Mouse (Mus musculus): ENCODE measurements at regions not wholly inside any gene's neighbourhood (a gene's known extent, or its start where the extent isn't known, plus 50 kb on each side); places are given as distances from the start of the nearest gene placed in this dataset.

GRCm38 (mm10) chr7:82970599-82970998 is 103.5 kb downstream of the Mex3b start:
- Histone ChIP-seq H3K4me3 (ENCODE audit: insufficient read depth, low read length) (no peak overlapping the region), H3K4me1 (ENCODE audit: control insufficient read depth, insufficient read depth, low read length) (no peaks in the 10 kb centered on the region; the same call in 1 of the 2 replicates), H3K27ac (ENCODE audit: insufficient read depth, low read length) (no peak overlapping the region)
- TF ChIP-seq CTCF (IDR thresholded peaks at IDR 0.05; ENCODE audit: extremely low read depth, insufficient read depth, low read length) (no peak), POLR2A (IDR thresholded peaks at IDR 0.05; ENCODE audit: extremely low read depth, insufficient read depth, low read length) (no peak)

GRCm38 (mm10) chr7:82971244-82971643 is 104.1 kb downstream of the Mex3b start:
- H3K27ac ChIP-seq (ENCODE audit: insufficient read depth, low read length), result no peak overlapping the region
- H3K4me1 ChIP-seq (ENCODE audit: control insufficient read depth, insufficient read depth, low read length), result no peaks in the 10 kb centered on the region; the same call in 1 of the 2 replicates
- TF ChIP-seq POLR2A (IDR thresholded peaks at IDR 0.05; ENCODE audit: extremely low read depth, insufficient read depth, low read length) (no peak), CTCF (IDR thresholded peaks at IDR 0.05; ENCODE audit: extremely low read depth, insufficient read depth, low read length) (no peak)
- no peak overlapping the region for H3K4me3 ChIP-seq (ENCODE audit: insufficient read depth, low read length)

GRCm38 (mm10) chr7:82972214-82973006 is 105.3 kb downstream of the Mex3b start:
- TF ChIP-seq POLR2A (IDR thresholded peaks at IDR 0.05; ENCODE audit: extremely low read depth, insufficient read depth, low read length) (no peak), CTCF (IDR thresholded peaks at IDR 0.05; ENCODE audit: extremely low read depth, insufficient read depth, low read length) (no peak)
- Histone ChIP-seq H3K4me3 (ENCODE audit: insufficient read depth, low read length) (no peak overlapping the region), H3K27ac (ENCODE audit: insufficient read depth, low read length) (no peak overlapping the region), H3K4me1 (ENCODE audit: control insufficient read depth, insufficient read depth, low read length) (no peaks in the 10 kb centered on the region; the same call in 1 of the 2 replicates)

GRCm38 (mm10) chr7:82990708-82991107 is 123.6 kb downstream of the Mex3b start:
- no peak for TF ChIP-seq POLR2A (IDR thresholded peaks at IDR 0.05; ENCODE audit: extremely low read depth, insufficient read depth, low read length)
- TF ChIP-seq CTCF (IDR thresholded peaks at IDR 0.05; ENCODE audit: extremely low read depth, insufficient read depth, low read length), result no peak
- no peak overlapping the region for H3K27ac ChIP-seq (ENCODE audit: insufficient read depth, low read length)
- peaks cover 3% of the 10 kb centered on the region for H3K4me1 ChIP-seq (ENCODE audit: control insufficient read depth, insufficient read depth, low read length)
- H3K4me3 ChIP-seq (ENCODE audit: insufficient read depth, low read length), result no peak overlapping the region

GRCm38 (mm10) chr7:82993136-82993535 is 126.0 kb downstream of the Mex3b start:
- Histone ChIP-seq H3K4me3 (ENCODE audit: insufficient read depth, low read length) (no peak overlapping the region), H3K27ac (ENCODE audit: insufficient read depth, low read length) (0 out of 2 replicates have a peak overlapping the region, but pooled peaks have one; percentile 58), H3K4me1 (ENCODE audit: control insufficient read depth, insufficient read depth, low read length) (peaks cover 3% of the 10 kb centered on the region)
- no peak for TF ChIP-seq CTCF (IDR thresholded peaks at IDR 0.05; ENCODE audit: extremely low read depth, insufficient read depth, low read length)
- TF ChIP-seq POLR2A (IDR thresholded peaks at IDR 0.05; ENCODE audit: extremely low read depth, insufficient read depth, low read length), result no peak

- Histone ChIP-seq H3K27ac (ENCODE audit: insufficient read depth, low read length) (no peak overlapping the region), H3K4me1 (ENCODE audit: control insufficient read depth, insufficient read depth, low read length) (no peaks in the 10 kb centered on the region), H3K4me3 (ENCODE audit: insufficient read depth, low read length) (no peak overlapping the region)
- TF ChIP-seq CTCF (IDR thresholded peaks at IDR 0.05; ENCODE audit: extremely low read depth, insufficient read depth, low read length), result no peak
- TF ChIP-seq POLR2A (IDR thresholded peaks at IDR 0.05; ENCODE audit: extremely low read depth, insufficient read depth, low read length), result no peak
Observed at GRCm38 (mm10) chr7:82998848-82999247, 131.7 kb downstream of the Mex3b start.

GRCm38 (mm10) chr7:83007540-83007939 is 140.4 kb downstream of the Mex3b start:
- H3K4me3 ChIP-seq (ENCODE audit: insufficient read depth, low read length), result no peak overlapping the region
- H3K4me1 ChIP-seq (ENCODE audit: control insufficient read depth, insufficient read depth, low read length), result peaks cover 3% of the 10 kb centered on the region; the same call in 1 of the 2 replicates
- H3K27ac ChIP-seq (ENCODE audit: insufficient read depth, low read length), result no peak overlapping the region
- TF ChIP-seq CTCF (IDR thresholded peaks at IDR 0.05; ENCODE audit: extremely low read depth, insufficient read depth, low read length), result no peak
- TF ChIP-seq POLR2A (IDR thresholded peaks at IDR 0.05; ENCODE audit: extremely low read depth, insufficient read depth, low read length), result no peak

- TF ChIP-seq POLR2A (IDR thresholded peaks at IDR 0.05; ENCODE audit: extremely low read depth, insufficient read depth, low read length) (no peak), CTCF (IDR thresholded peaks at IDR 0.05; ENCODE audit: extremely low read depth, insufficient read depth, low read length) (no peak)
- peak overlapping the region; percentile 78 for H3K27ac ChIP-seq (ENCODE audit: insufficient read depth, low read length)
Observed at GRCm38 (mm10) chr7:83012145-83012544, 145.0 kb downstream of the Mex3b start.

GRCm38 (mm10) chr7:83014725-83015690 is 147.9 kb downstream of the Mex3b start:
- TF ChIP-seq POLR2A (IDR thresholded peaks at IDR 0.05; ENCODE audit: extremely low read depth, insufficient read depth, low read length) (no peak), CTCF (IDR thresholded peaks at IDR 0.05; ENCODE audit: extremely low read depth, insufficient read depth, low read length) (no peak)
- no peak overlapping the region for H3K4me3 ChIP-seq (ENCODE audit: insufficient read depth, low read length)
- H3K27ac ChIP-seq (ENCODE audit: insufficient read depth, low read length), result peak overlapping the region; percentile 30

More at GRCm38 (mm10) chr7:83012145-83012544, 145.0 kb downstream of the Mex3b start:
- Histone ChIP-seq H3K4me1 (ENCODE audit: control insufficient read depth, insufficient read depth, low read length) (peaks cover 10% of the 10 kb centered on the region), H3K4me3 (ENCODE audit: insufficient read depth, low read length) (no peak overlapping the region)

More at GRCm38 (mm10) chr7:83014725-83015690, 147.9 kb downstream of the Mex3b start:
- H3K4me1 ChIP-seq (ENCODE audit: control insufficient read depth, insufficient read depth, low read length), result peaks cover 10% of the 10 kb centered on the region
